Mouse (Mus musculus) kidney, postnatal 0 days (tissue): ENCODE data around the gene Cfi. TPM values are rescaled to one million over a fixed set of nuclear protein-coding genes. Genes with fewer than 3 reads are reported as not detected.

Experiments used
- ATAC-seq: fragments of 200-750 bp; cut with Nextera tagmentation; replicated peaks from 2 replicates; pipeline ENCODE4 v1.8.0; 2017; ENCODE audit warnings: low read depth, moderate number of reproducible peaks, moderate TSS enrichment, moderate library complexity; ENCODE audit not compliant: low FRiP score
- DNase-seq: peaks from one replicate; pipeline ENCODE4 v3.0.0-alpha.2; 2016; ENCODE audit warnings: low spot score
- H3K27ac ChIP-seq: fragments of 300-500 bp; sonication (generic); 2 replicates; pipeline ENCODE4 v1.5.1; 2014; ENCODE audit warnings: mild to moderate bottlenecking
- H3K27me3 ChIP-seq: fragments of 300-500 bp; sonication (generic); 2 replicates; pipeline ENCODE4 v1.6.1; 2014; ENCODE audit warnings: low read length, mixed read lengths; ENCODE audit not compliant: insufficient read depth
- H3K36me3 ChIP-seq: fragments of 300-500 bp; sonication (generic); 2 replicates; pipeline ENCODE4 v1.6.1; 2014; ENCODE audit warnings: low read length, mixed read lengths; ENCODE audit not compliant: insufficient read depth
- H3K4me1 ChIP-seq: fragments of 300-500 bp; sonication (generic); replicated peaks from 2 replicates; pipeline ENCODE4 v1.6.1; 2014; ENCODE audit warnings: antibody characterized with exemption, low read length, mixed read lengths; ENCODE audit not compliant: insufficient read depth
- H3K4me2 ChIP-seq: fragments of 300-500 bp; sonication (generic); 2 replicates; pipeline ENCODE4 v1.6.1; 2014; ENCODE audit warnings: mild to moderate bottlenecking, low read length, moderate library complexity, mixed read lengths
- H3K4me3 ChIP-seq: fragments of 300-500 bp; sonication (generic); replicated peaks from 2 replicates; pipeline ENCODE4 v1.5.1; 2014; ENCODE audit warnings: low read depth, low read length
- H3K9ac ChIP-seq: fragments of 300-500 bp; sonication (generic); 2 replicates; pipeline ENCODE4 v1.6.1; 2014; ENCODE audit warnings: low read depth, low read length
- H3K9me3 ChIP-seq: fragments of 300-500 bp; sonication (generic); replicated peaks from 2 replicates; pipeline ENCODE4 v1.6.1; 2016; ENCODE audit warnings: low read length, inconsistent platforms, mixed read lengths
- CTCF ChIP-seq: IDR thresholded peaks from 2 replicates; pipeline ENCODE4 v1.5.1; 2016; ENCODE audit warnings: antibody characterized with exemption, low read depth, mild to moderate bottlenecking, moderate library complexity
- WGBS: fragments of 180-500 bp; shearing (Covaris S2); extraction: QIAGEN DNeasy Blood & Tissue Kit; methylation state at CpG from one replicate; pipeline ENCODE4 v1.1.7; 2014; 5-methylcytosine and 5-hydroxymethylcytosine counted together
- polyA plus RNA-seq: library from polyadenylated mRNA; unstranded; fragments of >200 nt; fragmentation: Nextera tagmentation; extraction: Ambion mirVana; gene quantifications from 2 replicates; pipeline ENCODE4 v1.2.1, GENCODE M21; 2015

The Cfi gene
- polyA plus RNA-seq, 1 experiment from 2014 or later, result 27.3 TPM

DNA sequence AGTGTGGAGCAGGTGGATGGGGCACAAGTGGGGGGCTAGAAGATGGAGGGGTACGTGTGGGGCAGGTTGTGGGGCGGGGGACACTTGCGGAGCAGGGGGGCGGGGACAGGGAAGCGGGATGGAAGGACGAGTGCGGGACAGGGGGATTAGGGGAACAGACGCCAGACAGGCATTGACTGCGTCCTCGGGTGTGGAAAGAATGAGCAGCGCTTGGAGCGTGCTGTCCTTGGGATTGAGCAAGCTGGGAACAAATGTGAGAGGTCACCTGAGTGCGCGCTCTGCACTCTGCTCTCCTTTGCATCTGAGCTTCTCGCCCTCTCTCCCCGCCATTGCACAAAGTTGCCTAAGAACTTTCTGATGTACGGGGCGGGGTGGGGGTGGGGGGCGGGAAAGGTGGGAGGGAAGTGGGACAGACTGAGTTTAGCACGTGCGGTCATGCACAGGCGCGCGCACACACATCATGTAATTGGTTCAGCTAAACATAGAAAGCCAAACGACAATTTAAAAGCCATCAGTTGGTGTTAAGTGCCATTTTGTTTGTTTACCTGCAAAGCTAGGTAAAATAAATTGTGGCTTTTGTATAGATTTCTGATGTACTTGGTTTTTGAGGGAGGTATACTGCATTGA is 43.6 kb downstream of the Cfi start:
- no peaks in the 10 kb centered on the region for H3K27me3 ChIP-seq
- peaks cover 3% of the 10 kb centered on the region; the same call in 1 of the 2 replicates for H3K4me1 ChIP-seq
- TF ChIP-seq CTCF, result no peak
- DNase-seq (peak; percentile 43), ATAC-seq (peak; percentile 79)
- peak overlapping the region; percentile 73 for H3K4me3 ChIP-seq
- no peaks in the 10 kb centered on the region for H3K9me3 ChIP-seq
- H3K27ac ChIP-seq, result peak overlapping the region; percentile 77
- H3K36me3 ChIP-seq, result no peaks in the 10 kb centered on the region
- peak overlapping the region; percentile 87 for H3K4me2 ChIP-seq
- peak overlapping the region; percentile 80 for H3K9ac ChIP-seq
- WGBS, result 2% methylated on average over 25 of the region's 25 CpGs

DNA sequence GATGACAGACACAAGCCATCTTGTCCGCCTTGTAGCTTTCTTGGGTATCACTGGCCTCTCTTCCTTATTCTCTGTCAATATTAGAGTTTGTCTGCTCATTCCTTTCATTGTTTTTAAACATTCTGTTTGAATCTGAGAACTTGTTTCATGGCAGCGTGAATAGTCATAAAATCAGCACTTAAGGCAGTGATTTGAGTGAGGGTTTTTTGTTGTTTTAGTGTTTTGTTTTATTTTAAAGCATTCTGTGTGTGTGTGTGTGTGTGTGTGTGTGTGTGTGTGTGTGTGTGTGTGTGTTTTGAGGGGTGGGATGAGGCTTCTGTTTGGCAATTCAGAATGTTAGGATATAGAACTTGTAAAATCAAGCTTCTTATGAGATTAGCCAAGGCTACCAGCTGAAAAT is 44.2 kb downstream of the Cfi start:
- H3K27me3 ChIP-seq, result no peaks in the 10 kb centered on the region
- peak overlapping the region; percentile 73; the same call in 1 of the 2 replicates for H3K4me3 ChIP-seq
- 62% methylated on average over 2 of the region's 2 CpGs for WGBS
- H3K9ac ChIP-seq, result no peak overlapping the region
- H3K4me1 ChIP-seq, result peaks cover 3% of the 10 kb centered on the region; the same call in 1 of the 2 replicates
- H3K27ac ChIP-seq, result no peak overlapping the region
- DNase-seq, result no peak
- TF ChIP-seq CTCF, result no peak
- no peaks in the 10 kb centered on the region for H3K9me3 ChIP-seq
- no peaks in the 10 kb centered on the region for H3K36me3 ChIP-seq
- H3K4me2 ChIP-seq, result peak overlapping the region; percentile 87
- ATAC-seq, result no peak

DNA sequence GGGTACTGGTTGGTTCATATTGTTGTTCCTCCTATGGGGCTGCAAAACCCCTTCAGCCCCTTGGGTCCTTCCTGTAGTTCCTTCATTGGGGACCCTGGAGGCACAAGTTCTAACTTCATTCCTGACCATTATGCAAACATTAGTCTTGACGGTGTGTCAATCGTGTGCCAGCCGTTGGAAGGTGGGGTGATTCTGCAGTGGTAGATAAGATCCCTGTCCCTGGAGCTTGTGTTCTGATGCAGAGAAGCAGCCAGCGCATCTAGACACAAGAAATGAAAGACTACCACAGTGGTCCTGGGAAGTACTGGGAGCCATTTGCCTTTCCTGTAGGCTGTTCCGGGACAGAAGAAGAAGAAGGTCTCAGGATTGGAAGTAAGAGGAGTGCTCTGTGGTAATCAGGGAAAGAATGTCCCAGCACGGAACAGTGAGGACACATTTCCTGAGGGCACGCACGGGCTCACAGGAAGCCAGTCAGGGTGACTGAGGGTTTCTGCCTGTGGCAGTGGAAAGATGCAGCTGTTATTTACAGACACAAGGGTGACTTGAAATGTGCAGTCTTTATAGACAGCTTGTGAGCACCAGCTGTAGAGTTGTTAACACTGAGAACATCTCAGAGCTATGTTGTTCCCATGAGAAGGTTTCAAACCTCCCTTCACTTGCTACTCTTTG is 45.4 kb downstream of the Cfi start:
- Histone ChIP-seq H3K9me3 (no peaks in the 10 kb centered on the region), H3K27ac (no peak overlapping the region), H3K9ac (no peak overlapping the region), H3K36me3 (no peaks in the 10 kb centered on the region), H3K27me3 (no peaks in the 10 kb centered on the region), H3K4me2 (no peak overlapping the region), H3K4me1 (peaks cover 3% of the 10 kb centered on the region; the same call in 1 of the 2 replicates), H3K4me3 (no peak overlapping the region)
- ATAC-seq (no peak), DNase-seq (no peak)
- 68% methylated on average over 8 of the region's 8 CpGs for WGBS
- no peak for TF ChIP-seq CTCF

DNA sequence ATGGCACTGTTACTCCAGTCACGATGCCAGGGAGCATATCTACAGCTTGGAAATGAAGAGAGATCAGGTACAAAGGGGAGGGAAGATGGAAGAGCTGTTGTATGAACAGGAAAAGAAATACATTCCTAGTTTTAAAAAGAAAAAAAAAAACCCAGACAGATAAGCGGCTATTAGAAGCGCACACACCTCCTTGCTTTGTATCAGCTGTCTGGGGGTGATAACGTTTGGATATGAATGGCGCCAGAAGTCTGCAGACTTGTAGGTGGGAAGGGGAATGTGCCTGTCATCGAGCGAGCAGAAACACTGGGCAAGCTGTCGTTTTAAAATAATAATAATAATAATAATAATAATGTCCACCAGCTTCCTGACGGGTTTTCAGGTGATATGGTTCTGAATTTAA is 49.9 kb downstream of the Cfi start:
- ATAC-seq (no peak), DNase-seq (no peak)
- Histone ChIP-seq H3K4me1 (no peaks in the 10 kb centered on the region), H3K27me3 (no peaks in the 10 kb centered on the region), H3K9ac (no peak overlapping the region), H3K4me3 (no peak overlapping the region), H3K9me3 (no peaks in the 10 kb centered on the region), H3K4me2 (no peak overlapping the region), H3K27ac (no peak overlapping the region), H3K36me3 (peaks cover 5% of the 10 kb centered on the region; the same call in 1 of the 2 replicates)
- no peak for TF ChIP-seq CTCF
- 89% methylated on average over 9 of the region's 9 CpGs for WGBS

DNA sequence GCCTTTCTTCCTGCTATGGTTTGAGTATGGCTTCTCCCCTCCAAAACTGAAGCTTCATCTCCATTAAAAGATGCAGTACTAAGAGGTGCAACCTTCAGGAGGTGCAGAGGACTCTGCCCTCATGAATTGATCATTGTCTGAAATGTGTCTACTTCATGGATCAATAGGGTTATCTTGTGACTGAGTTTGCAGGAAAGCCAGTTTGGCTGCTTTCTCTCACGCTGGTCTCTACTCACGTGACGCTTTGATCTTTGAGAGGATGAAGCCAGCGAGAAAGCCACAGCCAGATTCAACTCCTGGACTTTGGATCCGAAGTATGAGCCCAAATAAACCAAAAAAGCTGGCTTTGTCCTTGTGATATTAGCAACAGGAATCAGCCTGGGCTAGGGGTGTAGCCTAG is 50.7 kb downstream of the Cfi start:
- no peak overlapping the region for H3K9ac ChIP-seq
- H3K4me2 ChIP-seq, result no peak overlapping the region
- no peak overlapping the region for H3K4me3 ChIP-seq
- DNase-seq, result no peak
- H3K36me3 ChIP-seq, result peaks cover 10% of the 10 kb centered on the region; the same call in 1 of the 2 replicates
- H3K27ac ChIP-seq, result no peak overlapping the region
- WGBS, result 68% methylated on average over 5 of the region's 5 CpGs
- no peak for ATAC-seq
- no peak for TF ChIP-seq CTCF
- H3K4me1 ChIP-seq, result no peaks in the 10 kb centered on the region
- H3K9me3 ChIP-seq, result no peaks in the 10 kb centered on the region
- H3K27me3 ChIP-seq, result no peaks in the 10 kb centered on the region

DNA sequence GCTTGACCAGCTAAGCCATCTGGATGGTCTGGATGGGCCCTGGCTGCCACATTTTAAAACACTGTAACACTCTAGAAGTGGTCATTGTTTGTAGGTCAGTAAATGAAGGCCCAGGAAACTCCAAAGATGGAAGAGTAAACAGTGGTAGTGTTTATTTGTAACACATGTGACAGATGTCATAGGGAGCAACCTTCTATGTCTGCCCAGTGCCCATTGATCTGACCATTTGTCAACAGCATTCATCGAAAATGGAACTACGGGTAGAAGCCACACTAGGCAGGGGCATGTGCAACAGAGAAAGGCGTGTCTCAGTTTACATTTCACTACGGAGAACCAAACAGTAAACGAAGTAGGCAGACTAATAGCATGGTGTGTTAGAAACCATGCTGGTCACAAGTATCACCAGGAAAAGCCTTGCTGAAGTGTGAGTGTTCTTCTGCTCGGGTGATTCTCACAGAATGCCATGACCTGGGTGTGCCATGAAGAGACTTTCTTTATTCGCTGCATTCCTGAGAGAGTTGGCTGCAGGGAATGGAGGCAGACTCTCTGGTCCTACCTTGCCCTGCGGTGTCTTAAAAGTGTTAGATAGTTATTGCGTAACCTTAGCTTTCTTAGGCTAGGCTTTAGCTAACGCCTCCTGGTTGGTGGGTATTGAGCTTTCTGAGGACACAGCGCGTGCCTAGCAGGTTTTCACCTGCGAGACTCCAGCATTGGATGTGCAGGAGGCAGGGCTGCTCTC is 52.3 kb downstream of the Cfi start:
- Histone ChIP-seq H3K27ac (no peak overlapping the region), H3K9ac (no peak overlapping the region), H3K4me2 (no peak overlapping the region), H3K9me3 (no peaks in the 10 kb centered on the region), H3K4me3 (no peak overlapping the region), H3K27me3 (no peaks in the 10 kb centered on the region), H3K36me3 (peaks cover 10% of the 10 kb centered on the region; the same call in 1 of the 2 replicates), H3K4me1 (no peaks in the 10 kb centered on the region)
- DNase-seq, result no peak
- no peak for ATAC-seq
- TF ChIP-seq CTCF, result no peak
- 84% methylated on average over 13 of the region's 13 CpGs for WGBS
